Mouse (Mus musculus): ENCODE data around the gene Ffar4. TPM values are rescaled to one million over a fixed set of nuclear protein-coding genes. Genes with fewer than 3 reads are reported as not detected.

Gene Ffar4
- total and polyA plus RNA-seq, 2 experiments from 2014 or later = 0.16 to 0.51 TPM

DNA sequence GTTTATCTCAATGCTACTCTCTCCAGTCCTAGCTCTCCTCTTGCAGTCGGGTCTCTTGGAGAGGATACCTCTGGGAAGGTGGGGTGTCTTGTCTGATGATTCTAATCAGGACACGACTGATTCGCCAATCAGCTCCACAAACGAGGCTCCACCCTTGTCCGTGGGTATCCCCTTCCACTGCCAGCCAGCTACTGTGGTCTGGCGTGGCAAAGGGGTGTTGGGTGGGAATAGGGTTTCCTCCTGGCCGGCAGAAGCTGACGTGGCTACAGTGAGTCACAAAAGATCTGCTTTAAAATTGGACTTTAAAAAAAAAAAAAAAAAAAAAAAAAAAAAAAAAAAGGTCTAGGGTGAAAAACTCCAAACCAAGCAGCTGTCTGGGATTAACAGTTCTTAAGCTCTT lies 14.2 kb downstream of the Ffar4 start:
- no peak for TF ChIP-seq CTCF (IDR thresholded peaks at IDR 0.05)
- WGBS = 78% methylated on average over 8 of the region's 8 CpGs
- Histone ChIP-seq H3K27ac (ENCODE audit: low read depth, low read length) (no peak overlapping the region), H3K27me3 (ENCODE audit: insufficient read depth, low read length) (no peaks in the 10 kb centered on the region), H3K4me2 (ENCODE audit: low read depth, low read length, poor library complexity, severe bottlenecking) (no peak overlapping the region), H3K4me3 (ENCODE audit: low read depth, low read length) (no peak overlapping the region), H3K9me3 (ENCODE audit: low read length) (no peaks in the 10 kb centered on the region), H3K36me3 (ENCODE audit: insufficient read depth, low read length) (no peaks in the 10 kb centered on the region), H3K4me1 (ENCODE audit: insufficient read depth, low read length) (no peaks in the 10 kb centered on the region), H3K9ac (replicated peaks; ENCODE audit: low read length, poor library complexity, severe bottlenecking) (no peak overlapping the region)
- DNase-seq (ENCODE audit: low spot score) (no peak), ATAC-seq (ENCODE audit: low FRiP score) (no peak)

DNA sequence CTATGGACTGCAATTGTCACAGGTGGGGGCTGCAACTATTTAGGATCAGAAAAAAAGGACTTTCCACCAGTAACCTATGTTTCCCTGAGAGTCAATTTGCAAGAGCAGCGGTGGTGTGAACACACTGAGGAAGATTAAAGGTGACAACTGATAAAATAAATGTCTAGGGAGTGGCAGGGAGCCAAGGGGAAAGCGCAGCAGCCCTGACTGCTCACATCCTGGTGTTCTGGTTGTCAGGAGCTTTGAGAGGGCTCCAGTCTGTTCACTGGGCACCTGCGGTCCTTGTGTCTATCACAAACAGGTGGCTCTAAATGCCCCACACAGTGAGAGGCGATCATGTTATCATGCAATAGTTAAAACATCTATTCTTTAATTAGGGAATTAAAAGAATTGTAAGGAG lies 15.7 kb downstream of the Ffar4 start:
- Histone ChIP-seq H3K4me2 (ENCODE audit: low read depth, low read length, poor library complexity, severe bottlenecking) (no peak overlapping the region), H3K9ac (replicated peaks; ENCODE audit: low read length, poor library complexity, severe bottlenecking) (no peak overlapping the region)
- 56% methylated on average over 4 of the region's 4 CpGs for WGBS

DNA sequence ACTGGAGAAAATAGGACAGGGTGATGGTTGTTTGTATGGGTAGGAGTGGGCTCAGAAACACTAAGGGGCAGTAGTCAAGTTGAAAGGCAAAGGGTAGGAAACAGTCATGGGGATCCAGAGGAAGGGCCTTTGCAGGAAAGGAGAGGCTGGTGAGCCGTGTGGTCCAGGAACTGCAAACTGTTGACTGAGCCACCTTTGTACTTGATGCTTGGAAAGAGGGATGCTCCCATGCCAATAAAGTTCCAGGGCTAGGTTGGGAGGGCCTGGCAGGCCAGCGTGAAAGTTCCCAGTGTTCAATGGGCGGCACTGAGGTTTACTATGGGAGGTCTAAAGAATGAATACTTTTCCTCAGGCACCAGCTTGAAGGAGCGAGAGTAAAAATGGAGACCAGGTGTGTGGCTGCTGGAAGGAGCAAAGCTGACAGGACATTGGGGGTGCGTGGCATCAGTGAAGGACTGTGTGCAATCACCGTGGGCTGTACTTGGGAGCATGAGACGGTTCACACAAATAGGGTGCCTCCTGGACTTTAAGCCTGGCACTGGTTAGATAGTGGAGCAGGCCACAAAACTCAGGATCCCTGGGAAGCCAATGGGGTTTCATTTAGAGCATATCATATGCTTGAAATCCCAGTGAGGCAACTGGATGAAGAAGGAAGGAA lies 18.1 kb downstream of the Ffar4 start:
- H3K36me3 ChIP-seq (ENCODE audit: insufficient read depth, low read length) = no peaks in the 10 kb centered on the region
- 94% methylated on average over 7 of the region's 7 CpGs for whole genome bisulfite sequencing
- no peak overlapping the region for H3K4me2 ChIP-seq (ENCODE audit: low read depth, low read length, poor library complexity, severe bottlenecking)
- H3K27me3 ChIP-seq (ENCODE audit: insufficient read depth, low read length) = no peaks in the 10 kb centered on the region
- DNase-seq (ENCODE audit: low spot score) (no peak), ATAC-seq (ENCODE audit: low FRiP score) (no peak)
- H3K4me3 ChIP-seq (ENCODE audit: low read depth, low read length) = no peak overlapping the region
- no peak for TF ChIP-seq CTCF (IDR thresholded peaks at IDR 0.05)
- no peak overlapping the region for H3K27ac ChIP-seq (ENCODE audit: low read depth, low read length)
- no peaks in the 10 kb centered on the region for H3K4me1 ChIP-seq (ENCODE audit: insufficient read depth, low read length)
- no peaks in the 10 kb centered on the region for H3K9me3 ChIP-seq (ENCODE audit: low read length)
- no peak overlapping the region for H3K9ac ChIP-seq (replicated peaks; ENCODE audit: low read length, poor library complexity, severe bottlenecking)

More for the DNA sequence above, 15.7 kb downstream of the Ffar4 start:
- no peak for TF ChIP-seq CTCF (IDR thresholded peaks at IDR 0.05)
- ATAC-seq (ENCODE audit: low FRiP score) (no peak), DNase-seq (ENCODE audit: low spot score) (no peak)
- Histone ChIP-seq H3K4me1 (ENCODE audit: insufficient read depth, low read length) (no peaks in the 10 kb centered on the region), H3K9me3 (ENCODE audit: low read length) (no peaks in the 10 kb centered on the region), H3K27me3 (ENCODE audit: insufficient read depth, low read length) (no peaks in the 10 kb centered on the region), H3K36me3 (ENCODE audit: insufficient read depth, low read length) (no peaks in the 10 kb centered on the region), H3K27ac (ENCODE audit: low read depth, low read length) (no peak overlapping the region), H3K4me3 (ENCODE audit: low read depth, low read length) (no peak overlapping the region)

DNA sequence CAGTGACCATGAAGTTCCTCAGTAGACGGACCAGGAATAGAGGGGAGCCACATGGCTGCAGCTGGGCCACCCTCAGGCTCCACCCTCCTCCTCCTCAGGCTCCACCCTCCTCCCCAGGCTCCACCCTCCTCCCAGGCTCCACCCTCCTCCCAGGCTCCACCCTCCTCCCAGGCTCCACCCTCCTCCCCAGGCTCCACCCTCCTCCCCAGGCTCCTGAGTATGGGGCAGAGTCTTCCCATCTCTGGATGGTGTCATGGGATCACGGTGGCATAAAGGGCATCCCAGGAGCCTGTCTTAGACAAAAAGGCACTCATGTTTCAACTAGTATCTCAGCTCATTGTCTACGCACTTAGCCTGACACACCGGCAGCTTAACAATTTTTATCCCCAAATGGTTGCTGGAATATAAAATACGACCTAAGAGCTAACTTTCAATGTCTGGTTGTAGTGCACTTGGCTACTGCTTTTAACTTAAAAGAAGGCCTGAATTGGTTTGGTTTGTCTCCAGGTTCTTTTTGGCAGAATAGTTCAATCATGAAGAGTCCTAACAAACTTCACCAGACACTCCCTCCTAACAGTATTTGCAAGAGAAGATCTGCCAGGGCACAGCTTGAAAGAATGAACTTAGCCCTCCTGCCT lies 23.4 kb downstream of the Ffar4 start:
- H3K27ac ChIP-seq (ENCODE audit: low read depth, low read length) = no peak overlapping the region
- ATAC-seq (ENCODE audit: low FRiP score) (no peak), DNase-seq (ENCODE audit: low spot score) (no peak)
- no peak overlapping the region for H3K4me3 ChIP-seq (ENCODE audit: low read depth, low read length)
- H3K36me3 ChIP-seq (ENCODE audit: insufficient read depth, low read length) = no peaks in the 10 kb centered on the region
- H3K9me3 ChIP-seq (ENCODE audit: low read length) = no peaks in the 10 kb centered on the region
- no peak for TF ChIP-seq CTCF (IDR thresholded peaks at IDR 0.05)
- no peaks in the 10 kb centered on the region for H3K4me1 ChIP-seq (ENCODE audit: insufficient read depth, low read length)
- no peak overlapping the region for H3K4me2 ChIP-seq (ENCODE audit: low read depth, low read length, poor library complexity, severe bottlenecking)
- 81% methylated on average over 5 of the region's 5 CpGs for WGBS
- H3K9ac ChIP-seq (replicated peaks; ENCODE audit: low read length, poor library complexity, severe bottlenecking) = no peak overlapping the region
- H3K27me3 ChIP-seq (ENCODE audit: insufficient read depth, low read length) = peaks cover 12% of the 10 kb centered on the region; the same call in 1 of the 2 replicates

- DNase-seq (ENCODE audit: low spot score) = no peak
- Histone ChIP-seq H3K9ac (replicated peaks; ENCODE audit: low read length, poor library complexity, severe bottlenecking) (no peak overlapping the region), H3K4me1 (ENCODE audit: insufficient read depth, low read length) (no peaks in the 10 kb centered on the region), H3K4me2 (ENCODE audit: low read depth, low read length, poor library complexity, severe bottlenecking) (peak overlapping the region; percentile 91), H3K9me3 (ENCODE audit: low read length) (no peaks in the 10 kb centered on the region), H3K36me3 (ENCODE audit: insufficient read depth, low read length) (no peaks in the 10 kb centered on the region), H3K27me3 (ENCODE audit: insufficient read depth, low read length) (peaks cover 12% of the 10 kb centered on the region), H3K27ac (ENCODE audit: low read depth, low read length) (no peak overlapping the region), H3K4me3 (ENCODE audit: low read depth, low read length) (peak overlapping the region; percentile 57)
- ATAC-seq (ENCODE audit: low FRiP score) = no peak
- WGBS = 26% methylated on average over 9 of the region's 9 CpGs
- no peak for TF ChIP-seq CTCF (IDR thresholded peaks at IDR 0.05)
These were observed 27.1 kb downstream of the Ffar4 start for GRCm38 (mm10) chr19:38123921-38124320.

DNA sequence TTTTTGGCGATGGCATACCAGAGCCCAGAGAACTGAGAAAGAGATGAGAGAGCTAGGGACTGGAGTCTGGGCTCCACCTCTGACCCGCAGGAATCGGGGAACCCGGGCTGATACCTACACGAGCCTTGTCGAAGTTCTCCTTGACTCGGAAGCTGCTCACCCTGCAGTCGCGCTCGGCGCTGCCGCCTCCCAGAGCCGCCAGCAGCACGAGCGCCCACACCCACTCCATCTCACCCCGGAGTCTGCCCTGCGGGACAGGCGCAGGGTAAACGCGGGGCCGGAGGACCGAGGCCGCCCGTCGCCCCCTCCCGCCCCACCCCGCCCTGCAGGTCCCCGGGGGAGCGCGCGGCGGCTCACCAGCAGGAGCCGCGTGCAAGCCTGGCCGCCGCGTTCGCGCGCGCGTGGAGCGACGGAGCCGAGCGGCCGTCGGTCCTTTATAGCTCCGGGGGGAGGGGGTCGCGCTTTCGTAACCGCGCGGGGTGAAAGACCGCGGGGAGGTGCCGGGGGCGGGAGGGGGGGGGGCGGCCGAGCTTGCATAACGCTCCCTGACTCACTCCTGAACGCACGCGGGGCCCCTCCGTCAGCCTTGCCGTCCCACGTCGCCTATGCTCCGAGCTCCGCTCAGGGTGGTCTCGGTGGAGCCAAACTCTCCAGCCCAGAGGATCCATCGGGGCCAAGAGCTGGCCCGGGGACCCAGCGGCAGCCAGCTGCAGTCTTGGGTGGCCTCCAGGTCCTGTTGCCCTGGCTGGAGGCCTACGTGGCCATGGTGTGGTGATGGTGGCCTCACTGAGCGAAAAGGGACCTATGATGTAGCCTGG lies 27.7 kb downstream of the Ffar4 start:
- no peaks in the 10 kb centered on the region for H3K9me3 ChIP-seq (ENCODE audit: low read length)
- H3K9ac ChIP-seq (replicated peaks; ENCODE audit: low read length, poor library complexity, severe bottlenecking) = peak overlapping the region; percentile 55
- peaks cover 12% of the 10 kb centered on the region for H3K27me3 ChIP-seq (ENCODE audit: insufficient read depth, low read length)
- peak overlapping the region; percentile 91 for H3K4me2 ChIP-seq (ENCODE audit: low read depth, low read length, poor library complexity, severe bottlenecking)
- 2% methylated on average over 55 of the region's 77 CpGs for WGBS
- H3K4me3 ChIP-seq (ENCODE audit: low read depth, low read length) = peak overlapping the region; percentile 57
- no peak overlapping the region for H3K27ac ChIP-seq (ENCODE audit: low read depth, low read length)
- ATAC-seq (ENCODE audit: low FRiP score) (peak; percentile 71), DNase-seq (ENCODE audit: low spot score) (no peak)
- H3K36me3 ChIP-seq (ENCODE audit: insufficient read depth, low read length) = no peaks in the 10 kb centered on the region
- TF ChIP-seq CTCF (IDR thresholded peaks at IDR 0.05) = no peak
- no peaks in the 10 kb centered on the region for H3K4me1 ChIP-seq (ENCODE audit: insufficient read depth, low read length)

All from midbrain, postnatal 0 days (tissue).